Mouse (Mus musculus) adrenal gland, postnatal 25 days (tissue): ENCODE measurements around the gene Slc22a23. TPM values are rescaled to one million over a fixed set of nuclear protein-coding genes. Genes with fewer than 3 reads are reported as not detected.

ENCODE experiments used
- DNase-seq: peaks from one replicate; pipeline ENCODE4 v3.0.0; 2021; ENCODE audit warnings: mixed read lengths
- total RNA-seq: library from RNA; stranded (reverse); gene quantifications from 2 replicates; pipeline ENCODE4 v1.2.3, GENCODE M21; 2021

Gene Slc22a23
- total RNA-seq, 1 experiment from 2014 or later, result 3.8 TPM

DNA sequence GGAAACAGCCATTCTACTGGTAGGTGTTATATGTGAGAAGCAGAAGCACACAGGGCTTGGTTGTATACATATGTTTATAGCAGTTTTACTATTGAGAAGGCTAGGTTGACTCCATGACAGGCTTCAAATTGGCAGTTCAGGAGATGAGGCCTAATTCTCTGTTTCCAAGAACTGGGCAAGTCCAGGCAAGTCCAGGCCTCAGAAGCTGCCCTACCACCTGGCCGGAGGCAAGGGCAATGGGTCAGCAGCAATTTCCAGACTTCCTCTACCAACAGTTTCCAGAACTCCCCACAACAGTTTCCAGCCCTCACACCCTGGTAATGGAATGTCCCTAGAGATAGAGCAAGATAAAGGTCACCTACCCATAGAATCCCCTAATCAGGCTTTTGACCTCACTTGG is 185.1 kb downstream of the Slc22a23 start:
- DNase-seq, result no peak

DNA sequence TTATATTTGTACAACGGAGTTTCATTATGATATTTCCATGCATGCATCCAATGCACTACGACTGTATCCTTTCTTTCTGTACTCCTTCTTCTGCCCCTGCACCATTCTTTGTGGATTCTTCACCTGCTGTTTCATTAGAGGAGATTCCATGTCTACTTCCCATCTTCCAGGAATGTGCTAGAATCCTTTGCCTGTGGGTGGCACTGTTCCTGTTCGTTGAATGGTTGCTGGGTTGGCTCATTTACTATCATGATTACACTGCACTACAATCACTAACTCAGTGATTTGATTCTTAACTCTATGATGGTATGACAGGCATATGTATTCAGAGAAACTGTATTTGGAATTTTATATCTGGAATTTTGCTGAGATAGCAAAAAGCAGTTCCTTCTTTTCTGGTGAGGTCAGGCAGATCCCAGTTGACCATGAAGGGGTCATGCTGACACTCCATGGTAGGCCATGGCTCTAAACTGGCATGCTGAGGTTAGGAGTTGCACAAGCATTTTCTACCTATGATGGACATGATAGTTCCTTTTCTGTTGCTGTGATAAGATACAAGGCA is 187.3 kb downstream of the Slc22a23 start:
- no peak for DNase-seq

DNA sequence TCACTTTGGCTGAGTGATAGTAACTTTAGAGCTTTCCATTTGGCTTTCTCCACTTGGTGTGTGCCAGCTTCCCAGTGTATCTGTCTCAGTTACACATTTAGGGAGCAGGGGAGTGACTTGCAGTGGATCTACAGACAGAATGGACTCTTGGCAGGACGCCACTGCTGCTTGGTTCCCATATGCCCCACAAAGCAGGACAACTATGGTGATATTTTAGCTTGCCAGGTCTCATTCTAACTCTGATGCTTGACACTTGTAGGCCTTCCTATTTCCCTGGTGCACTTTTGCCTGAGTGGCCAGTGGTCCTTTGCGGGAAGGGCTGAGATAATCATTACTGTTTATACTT is 188.2 kb downstream of the Slc22a23 start:
- no peak for DNase-seq

DNA sequence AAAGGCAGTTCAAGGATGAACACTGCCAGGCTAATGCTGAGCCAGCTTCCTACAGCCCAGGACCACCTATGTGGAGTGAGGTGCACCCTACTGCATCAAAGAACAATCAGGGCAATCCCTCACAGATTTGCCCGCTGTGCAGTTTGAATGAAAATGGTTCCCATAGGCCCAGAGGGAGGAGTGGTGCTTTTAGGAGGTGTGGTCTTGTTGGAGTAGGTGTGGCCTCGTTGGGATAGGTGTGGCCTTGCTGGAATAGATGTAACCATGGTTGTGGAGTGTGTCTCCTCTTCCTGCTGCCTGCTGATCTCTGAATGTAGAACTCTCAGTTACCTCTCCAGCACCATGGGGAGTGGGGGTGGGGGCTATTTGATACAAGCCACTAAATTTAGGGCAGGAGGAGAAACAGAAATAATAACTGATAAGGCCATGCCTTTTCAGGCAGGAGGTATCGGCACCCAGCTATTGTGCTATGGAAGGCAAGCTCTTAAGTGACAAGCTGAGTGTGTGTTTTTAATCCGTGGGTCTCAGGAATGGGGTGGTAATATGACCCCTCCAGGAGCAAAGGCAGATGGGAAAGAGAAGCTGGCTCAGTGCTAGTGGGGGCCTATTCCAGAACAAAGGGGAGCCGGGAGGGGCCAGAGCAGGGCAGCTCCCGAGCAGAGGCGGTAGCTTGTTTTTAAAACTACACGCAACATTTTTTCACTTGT is 188.7 kb downstream of the Slc22a23 start:
- no peak for DNase-seq

DNA sequence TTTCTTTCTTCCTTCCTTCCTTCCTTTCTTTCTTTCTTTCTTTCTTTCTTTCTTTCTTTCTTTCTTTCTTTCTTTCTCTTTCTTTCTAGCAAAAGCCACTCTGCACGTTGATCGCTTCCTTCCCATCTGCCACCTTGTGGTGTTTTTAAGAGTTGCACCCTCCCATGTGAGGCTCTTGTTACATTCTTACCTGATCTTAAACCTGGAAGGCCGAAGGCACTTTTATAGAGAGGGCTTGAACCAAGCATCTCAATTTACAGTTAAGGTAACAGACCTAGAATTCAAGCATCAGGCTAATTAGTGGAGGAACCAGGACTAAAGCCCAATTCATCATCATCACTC is 190.1 kb downstream of the Slc22a23 start:
- DNase-seq, result peak; percentile 47

DNA sequence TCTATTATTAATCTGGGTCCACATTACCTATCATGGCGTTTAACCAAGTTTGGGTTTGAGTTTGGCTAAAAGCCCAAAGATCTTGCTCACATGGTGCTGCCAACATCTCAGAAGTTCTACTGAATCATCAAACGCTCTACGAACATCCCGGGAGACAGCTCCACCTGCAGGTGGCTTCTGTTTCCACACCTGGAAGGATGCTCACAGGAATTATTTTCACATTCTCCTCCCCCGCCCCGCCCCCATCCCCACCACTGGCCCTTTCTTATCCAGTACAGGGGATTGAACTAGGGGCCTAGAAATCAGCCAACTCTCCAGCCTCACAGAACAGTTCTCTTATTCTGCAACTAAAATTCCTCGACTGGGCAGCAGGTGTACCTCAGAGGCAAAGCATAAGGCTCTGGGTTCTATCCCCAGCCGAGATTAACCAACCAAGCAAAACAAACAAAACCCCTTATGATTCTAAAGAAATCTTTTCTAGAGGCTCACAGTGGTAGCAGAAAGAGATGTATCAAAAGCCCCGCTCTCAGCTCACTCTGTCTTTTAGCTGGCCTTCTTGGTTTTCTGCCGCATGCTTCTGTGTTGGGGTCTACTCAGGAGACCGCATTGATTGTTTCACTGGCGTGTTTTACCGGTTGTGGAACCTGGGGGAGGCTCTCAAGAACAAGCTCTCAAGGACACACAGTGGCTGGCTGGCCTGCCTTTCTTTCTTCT is 190.6 kb downstream of the Slc22a23 start:
- DNase-seq, result peak; percentile 73

DNA sequence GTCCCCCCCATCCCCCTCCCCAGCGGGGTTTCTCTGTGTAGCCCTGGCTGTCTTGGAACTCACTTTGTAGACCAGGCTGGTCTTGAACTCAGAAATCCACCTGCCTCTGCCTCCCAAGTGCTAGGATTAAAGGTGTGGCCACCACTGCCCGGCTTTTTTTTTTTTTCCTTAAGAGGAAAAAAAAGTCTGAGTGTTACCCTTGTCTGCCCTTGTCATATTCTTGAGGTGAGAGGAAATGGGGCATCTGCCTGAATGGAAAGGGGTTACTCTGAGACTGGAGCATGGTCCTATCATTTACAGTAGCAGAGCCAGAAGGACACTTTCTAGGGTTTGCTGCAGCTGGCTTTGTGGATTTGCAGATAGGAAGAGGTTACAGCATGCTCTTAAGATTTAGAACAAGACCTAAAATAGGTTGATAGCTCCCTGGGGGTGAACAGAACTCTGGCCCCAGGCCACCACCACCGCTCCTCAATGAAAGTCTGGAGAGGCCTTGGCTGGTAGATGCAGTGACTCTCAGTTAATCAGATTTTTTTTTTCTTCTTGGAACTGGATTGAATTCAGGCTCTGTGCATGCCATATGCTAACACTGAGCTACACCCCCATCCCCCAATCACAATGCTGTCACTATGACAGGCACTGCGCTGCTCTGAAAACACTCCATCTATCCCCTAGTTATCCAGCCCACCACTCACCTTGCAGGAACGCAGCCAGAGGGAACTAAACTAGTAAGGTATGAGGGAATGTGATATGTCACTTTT is 191.5 kb downstream of the Slc22a23 start:
- no peak for DNase-seq

DNA sequence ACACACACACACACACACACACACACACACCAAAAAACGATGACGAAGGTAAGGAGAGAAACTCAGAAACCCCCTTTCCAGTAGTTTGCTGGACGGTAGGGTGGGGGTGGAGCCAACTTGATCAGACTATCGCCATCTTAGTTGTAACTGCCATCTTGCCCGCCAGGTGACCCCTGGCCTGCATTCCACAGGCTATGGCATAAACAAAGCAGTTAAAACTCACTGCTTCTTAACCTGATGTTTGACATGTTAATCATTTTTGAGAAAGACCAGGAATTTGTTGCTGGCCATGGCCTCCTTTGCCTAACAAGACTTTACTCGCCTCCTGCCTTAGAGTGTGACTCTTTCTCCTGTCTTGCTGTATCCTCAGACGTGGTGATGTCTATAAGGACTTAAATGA is 192.3 kb downstream of the Slc22a23 start:
- DNase-seq, result no peak

DNA sequence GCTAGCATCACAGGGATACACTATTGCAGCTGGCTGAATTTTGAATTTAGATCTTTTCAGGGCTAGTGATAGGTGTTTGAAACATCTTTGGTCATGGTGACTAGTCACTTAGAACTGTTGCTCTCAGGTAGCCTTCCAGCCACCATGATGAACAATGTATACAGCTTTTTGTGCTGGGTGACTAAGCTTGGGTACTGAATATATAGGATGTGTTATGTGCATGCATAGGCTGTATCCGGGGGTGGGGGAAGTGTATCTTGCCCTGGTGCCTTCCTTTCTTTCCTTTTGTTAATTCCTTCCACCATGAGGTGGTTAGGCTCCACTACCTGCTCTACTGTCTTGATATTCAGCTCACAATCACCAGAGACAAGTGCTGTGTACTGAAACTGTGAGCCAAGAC is 193.6 kb downstream of the Slc22a23 start:
- no peak for DNase-seq

DNA sequence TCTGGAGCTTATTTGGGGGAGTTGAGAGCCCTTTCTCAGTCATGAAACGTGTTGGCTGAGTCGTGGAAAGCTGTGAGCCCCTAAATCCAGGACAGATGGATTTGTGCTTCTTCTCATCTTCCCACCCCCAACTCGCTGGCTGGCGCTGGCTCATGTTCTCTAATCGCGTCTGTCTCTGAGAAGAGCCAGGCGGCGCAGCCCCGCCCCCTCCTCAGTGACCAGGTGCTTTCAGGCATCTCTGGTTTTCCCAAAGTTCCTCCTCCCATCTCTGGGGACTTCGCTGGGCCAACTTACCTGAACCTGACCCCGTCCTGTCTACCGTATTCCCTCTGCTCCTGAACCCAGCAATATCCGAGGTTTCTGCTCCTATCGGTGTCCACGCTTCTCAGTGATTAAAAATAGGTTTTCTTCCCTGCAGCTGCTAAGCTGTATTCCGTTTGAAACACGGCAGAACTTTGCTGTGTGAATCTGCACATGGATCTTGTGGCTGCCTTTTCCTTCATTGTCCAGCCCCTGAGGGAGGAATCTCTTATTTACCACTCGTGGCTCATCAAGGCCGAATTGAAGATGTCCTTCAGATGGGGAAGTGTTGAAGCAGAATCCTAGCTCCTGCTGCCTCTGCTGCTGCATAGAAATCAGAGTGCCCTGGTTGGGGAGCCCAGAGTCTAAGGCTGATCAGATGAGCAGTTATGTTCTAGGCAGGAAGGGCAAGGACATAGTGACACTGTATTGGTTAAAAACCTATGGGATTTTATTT is 194.5 kb downstream of the Slc22a23 start:
- DNase-seq, result no peak

DNA sequence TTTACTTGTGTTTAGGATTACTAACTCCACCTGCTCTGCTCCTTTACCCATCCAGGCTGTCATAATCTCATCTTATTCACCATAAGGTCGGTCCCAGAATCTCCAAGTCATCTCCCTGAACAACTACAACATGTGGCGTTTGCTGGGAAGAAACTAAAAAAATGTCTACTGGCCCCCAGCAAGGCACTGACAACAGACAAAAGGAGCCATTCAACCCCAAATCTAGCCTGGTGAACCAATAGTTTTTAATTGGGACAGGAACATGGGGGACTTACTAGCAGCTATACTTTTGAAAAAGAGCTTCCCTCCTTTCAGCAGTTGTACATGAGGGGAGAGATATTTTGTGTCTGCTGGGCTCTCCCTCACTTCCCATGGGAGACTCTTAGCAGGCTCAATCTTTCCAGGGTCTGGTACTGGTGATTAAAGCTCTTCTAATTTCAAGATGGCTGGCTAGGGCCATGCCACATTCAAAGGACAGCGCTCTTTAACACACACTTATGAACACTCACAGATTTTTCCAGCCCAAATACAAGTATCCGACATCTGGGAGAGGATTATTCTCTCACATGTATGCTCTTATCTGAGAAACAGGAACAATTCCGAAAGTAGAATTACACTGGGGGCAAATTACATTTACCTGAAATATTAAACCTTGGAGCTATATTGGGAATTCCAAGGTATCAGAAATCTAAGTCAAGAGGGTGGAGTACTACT is 195.4 kb downstream of the Slc22a23 start:
- no peak for DNase-seq

DNA sequence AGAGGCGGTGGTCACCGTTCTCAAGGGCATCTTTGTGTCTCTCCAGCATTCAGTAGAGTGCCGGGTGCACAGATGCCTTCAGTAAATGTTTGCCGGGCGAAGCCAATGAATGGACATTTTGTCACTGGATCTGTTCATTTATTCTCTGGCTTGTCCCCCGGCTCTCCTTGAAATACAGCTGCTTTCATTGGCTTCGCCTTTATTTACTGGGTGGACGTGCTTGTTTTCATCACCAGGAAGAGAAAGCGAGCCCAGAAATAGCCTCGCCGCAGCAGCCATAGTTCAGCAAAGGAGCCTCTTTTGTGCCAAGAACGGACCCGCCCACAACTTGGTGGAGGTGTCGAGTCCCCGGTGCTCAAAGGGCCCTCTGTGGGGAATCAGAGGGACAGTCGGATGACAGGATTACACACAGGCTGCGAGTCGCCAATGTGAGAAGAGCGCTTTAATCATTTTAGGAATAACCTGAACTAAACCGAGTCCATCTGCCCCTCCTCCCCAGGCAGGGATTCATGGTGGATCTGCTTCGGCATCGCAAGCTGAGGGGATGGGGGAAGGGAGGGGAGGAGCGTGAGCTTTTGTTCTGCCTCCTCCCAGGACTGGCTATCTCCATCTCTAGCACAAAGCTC is 196.1 kb downstream of the Slc22a23 start:
- no peak for DNase-seq

DNA sequence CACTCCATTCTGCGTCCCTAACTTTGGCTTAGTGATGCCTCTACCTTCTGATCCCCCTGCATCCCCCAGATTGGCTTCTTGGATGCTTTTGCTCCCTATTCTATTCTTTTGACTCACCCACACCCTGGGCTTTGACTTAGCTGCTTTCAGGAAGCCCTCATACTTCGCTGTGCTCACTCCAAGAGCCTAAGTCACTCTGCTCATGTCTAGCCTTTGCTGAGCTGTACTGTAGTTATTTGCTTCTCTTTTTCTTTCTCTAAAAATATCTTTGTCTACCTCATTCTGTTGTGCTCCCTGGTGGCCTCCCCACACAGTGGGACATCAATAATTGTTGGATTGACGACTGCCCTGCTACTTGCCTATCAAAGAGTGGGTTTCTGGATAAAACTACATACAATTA is 196.8 kb downstream of the Slc22a23 start:
- DNase-seq, result no peak

DNA sequence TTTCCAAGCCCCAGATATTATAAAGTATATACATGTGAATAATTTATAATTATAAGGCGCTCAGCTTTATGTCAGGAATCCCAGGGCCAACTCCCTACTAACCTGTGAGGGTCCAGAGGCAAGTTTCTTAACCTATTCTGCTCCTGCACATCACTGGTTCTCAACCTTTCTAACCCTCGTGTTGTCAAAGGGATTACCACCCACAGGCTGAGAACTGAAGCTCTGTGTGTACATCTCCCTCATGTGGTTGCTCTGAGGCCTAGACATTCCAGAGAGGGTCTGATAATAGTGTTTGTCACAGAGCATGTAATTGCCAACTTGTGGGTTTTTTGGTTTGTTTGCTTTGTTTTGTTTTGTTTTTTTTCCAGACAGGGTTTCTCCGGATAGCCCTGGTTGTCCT is 198.1 kb downstream of the Slc22a23 start:
- DNase-seq, result no peak

DNA sequence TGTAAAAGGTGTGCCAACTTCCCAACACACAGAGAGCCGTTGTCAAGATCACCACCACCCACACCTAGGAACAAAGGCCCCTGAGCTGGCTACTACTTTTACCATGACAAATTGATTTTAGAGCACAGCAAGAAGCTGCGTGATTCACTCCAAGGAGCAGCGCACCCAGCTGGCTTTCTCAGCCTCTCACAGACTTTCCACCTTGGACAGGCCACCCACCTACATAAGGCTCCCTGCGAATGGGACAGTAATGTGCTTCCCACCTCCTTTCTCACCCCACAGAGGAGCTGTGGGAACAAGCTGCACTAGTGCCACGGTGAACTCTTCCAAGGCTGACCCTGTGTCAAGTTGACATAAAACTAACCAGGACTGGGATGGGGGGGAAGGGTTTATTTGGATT is 201.6 kb downstream of the Slc22a23 start:
- DNase-seq, result no peak

DNA sequence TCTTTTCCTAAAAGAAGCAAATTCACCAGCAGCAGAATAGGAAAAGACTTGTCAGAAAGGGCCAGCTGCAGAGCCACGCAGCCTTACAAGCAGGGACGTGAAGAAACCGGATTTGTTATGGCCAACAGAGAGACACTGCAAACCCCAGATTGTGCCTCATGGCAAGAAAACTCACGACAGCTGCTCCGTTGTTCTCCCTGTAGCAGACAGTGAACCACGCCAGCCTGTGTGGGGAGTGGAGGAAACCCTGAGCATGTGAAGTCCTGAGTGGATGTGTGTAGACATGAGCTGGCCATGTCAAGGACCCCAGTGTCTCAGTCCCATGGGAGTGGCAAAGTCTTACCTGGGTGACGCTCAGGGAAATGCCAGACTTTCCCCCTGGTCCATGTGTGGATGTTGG is 208.4 kb downstream of the Slc22a23 start:
- no peak for DNase-seq

DNA sequence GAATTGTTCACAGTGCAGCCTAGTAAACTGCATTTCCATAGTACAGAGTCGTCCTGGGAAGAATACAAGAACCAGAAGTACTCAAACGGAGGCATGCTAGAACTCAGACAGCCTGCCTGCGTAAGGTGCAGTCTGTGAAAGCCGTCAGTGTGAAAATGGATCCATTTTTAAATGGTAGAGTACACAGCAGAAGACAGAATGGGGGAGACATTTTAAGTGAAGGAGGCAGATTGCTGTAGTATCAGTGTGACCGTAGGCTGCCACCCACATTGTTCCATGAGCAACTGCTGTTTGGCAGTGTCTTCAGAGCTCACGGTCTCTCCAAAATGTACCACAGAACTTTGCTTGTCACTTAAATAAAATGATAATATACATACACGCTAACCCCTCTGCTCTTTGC is 210.7 kb downstream of the Slc22a23 start:
- DNase-seq, result no peak

DNA sequence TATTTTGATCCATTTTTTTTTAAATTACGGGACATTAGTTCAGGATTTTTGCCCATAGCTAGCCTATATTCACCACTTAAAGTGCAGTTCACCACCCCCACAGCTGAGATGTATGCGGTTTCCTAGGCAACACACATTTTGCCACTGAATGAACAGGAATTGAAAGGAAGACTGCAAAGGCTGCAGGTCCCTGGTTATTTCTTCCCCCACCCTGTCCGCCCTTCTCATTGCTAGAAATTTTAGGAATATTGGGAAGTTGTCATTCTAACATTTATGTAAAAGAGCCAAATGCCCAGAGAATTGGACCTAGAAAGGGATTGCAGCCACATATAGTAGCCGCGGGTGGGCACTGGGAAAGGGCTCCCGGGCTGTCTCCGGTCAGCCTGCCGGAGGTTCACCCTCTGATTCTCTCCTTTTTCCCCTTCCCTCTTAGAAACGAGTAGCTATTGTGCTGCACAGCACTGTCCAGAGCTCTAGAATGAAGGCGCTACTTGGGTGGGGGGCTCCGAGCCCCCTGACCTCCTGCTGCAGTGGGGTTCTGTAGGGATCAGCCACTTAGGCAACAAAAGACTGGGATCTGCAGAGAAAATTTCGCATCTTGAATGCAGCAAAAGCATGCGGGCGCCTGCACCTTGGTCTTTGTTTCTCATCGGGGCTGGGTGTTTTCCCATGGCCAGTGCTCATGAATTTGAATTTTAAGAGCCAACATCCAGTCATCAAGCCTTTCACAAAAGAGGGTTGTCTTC is 211.5 kb downstream of the Slc22a23 start:
- DNase-seq, result no peak

DNA sequence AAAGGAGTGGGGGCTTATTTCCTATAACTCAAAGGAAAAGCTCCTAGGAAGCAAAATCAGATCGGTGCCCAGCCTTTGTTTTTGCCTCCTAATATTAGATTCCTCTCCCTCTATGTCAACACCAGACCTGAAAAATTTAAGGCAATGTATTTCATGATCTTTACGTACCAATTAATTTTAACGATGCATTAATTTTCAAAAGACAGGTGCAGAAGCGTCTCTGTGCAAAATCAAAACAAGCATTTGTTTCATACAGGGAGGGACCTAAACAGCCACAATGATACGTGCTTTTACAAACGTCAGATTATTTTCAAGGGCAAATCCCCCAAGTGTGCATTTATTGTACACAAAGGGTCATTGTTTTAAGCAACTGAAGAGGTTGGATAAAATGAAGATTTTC is 212.1 kb downstream of the Slc22a23 start:
- DNase-seq, result no peak

DNA sequence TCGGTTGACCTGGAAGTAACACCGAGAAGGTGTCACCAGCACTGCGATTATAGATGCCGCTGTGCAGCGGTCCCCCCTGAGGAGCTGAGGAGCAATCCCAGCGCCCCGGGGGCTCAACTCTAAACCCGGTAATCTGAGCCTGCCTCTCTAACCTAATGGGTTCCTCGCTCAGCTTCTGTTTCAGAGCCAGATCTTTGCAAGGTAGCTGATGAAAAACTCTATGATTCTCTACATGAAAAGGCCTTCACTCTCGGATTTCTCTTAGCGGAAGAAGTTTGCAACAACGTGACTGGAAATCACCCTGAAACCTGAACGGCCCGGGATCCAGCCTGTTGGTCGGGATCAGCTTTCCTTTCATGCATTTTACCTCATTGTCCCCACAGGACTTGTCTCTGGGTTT is 212.7 kb downstream of the Slc22a23 start:
- no peak for DNase-seq

DNA sequence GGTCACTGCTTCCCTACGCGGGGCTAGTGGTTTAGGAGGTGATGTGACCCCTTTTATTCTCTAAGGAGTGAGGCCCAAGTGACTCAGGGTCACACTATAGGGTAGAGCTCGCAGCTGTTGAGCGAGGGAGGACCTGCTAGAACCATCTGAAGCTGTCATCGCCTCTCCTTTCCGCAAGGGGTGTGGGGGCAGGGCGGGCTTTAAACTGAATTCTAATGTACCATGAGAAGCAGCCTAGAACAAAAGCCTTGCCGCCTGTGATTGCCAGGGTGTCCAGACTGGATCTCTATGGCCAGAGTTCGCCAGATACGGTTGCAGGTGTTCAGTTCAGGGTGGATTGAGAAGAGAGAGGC is 213.3 kb downstream of the Slc22a23 start:
- no peak for DNase-seq
